ENCODE assay signal across 8 mouse cellular contexts in the genomic region with DNA sequence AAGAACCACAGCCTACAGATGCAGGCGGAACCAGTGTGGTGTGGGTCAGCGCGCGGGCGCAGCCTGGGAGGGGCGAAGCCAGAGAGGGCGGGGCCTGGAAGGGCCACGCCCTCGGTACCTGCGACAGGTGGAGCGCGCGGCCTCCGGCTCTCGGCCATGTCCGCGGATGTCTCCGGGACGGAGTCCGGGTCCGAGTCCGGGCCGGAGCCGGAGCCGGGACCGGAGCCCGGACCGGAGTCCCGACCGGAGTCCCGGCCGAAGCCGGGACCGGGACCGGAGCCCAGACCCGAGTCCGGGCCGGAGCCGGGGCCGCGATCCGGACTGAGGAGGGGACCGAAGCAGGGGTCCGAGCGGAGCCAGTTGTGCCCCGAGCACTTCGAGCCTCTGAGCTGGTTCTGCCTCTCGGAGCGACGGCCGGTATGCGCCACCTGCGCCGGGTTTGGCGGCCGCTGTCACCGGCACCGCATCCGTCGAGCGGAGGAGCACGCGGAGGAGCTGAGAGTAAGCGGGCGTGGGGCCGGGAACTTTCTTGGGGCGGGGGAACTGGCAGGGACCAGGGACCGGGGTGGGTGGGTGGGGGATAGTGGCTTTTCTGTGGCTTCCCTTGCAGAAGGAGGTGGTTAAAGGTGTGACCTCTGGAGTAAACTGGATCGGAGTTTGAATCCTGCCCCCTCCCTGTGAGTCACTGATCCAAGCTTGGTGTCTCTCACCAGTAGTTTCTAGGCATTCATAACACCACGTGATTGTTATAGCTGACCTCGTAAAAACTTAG. TPM values are rescaled to one million over a fixed set of nuclear protein-coding genes. Genes with fewer than 3 reads are reported as not detected.
DNase-seq lines count a peak whose midpoint lies in the region; ATAC-seq and TF ChIP-seq lines count a peak whose summit lies in the region.

A gene (plus strand): TSS at position 117 of the 772 bp plus-strand sequence.

- 0 out of 2 replicates have a peak within 1 kb of the TSS, but pooled peaks have one; percentile 35 for H3K9ac ChIP-seq in hindbrain, embryonic 12.5 days
- peak within 1 kb of the TSS; percentile 25; the same call in 1 of the 2 replicates for H3K9ac ChIP-seq in limb, embryonic 13.5 days
- no peak within 1 kb of the TSS for H3K9ac ChIP-seq in midbrain, embryonic 12.5 days (replicated peaks)
- H3K9ac ChIP-seq in stomach, postnatal 0 days (ENCODE audit: low read length), result peak within 1 kb of the TSS; percentile 60

- H3K9me3 ChIP-seq in heart, embryonic 10.5 days, result no peaks in the 10 kb centered on the region
- no peaks in the 10 kb centered on the region for H3K9me3 ChIP-seq in embryonic facial prominence, embryonic 10.5 days
- H3K9me3 ChIP-seq in hindbrain, embryonic 12.5 days (replicated peaks), result no peaks in the 10 kb centered on the region
- no peaks in the 10 kb centered on the region for H3K9me3 ChIP-seq in limb, embryonic 13.5 days
- no peaks in the 10 kb centered on the region for H3K9me3 ChIP-seq in midbrain, embryonic 12.5 days
- no peaks in the 10 kb centered on the region for H3K9me3 ChIP-seq in stomach, postnatal 0 days (ENCODE audit: control insufficient read depth, low read length)

- no peaks in the 10 kb centered on the region for H3K36me3 ChIP-seq in heart, embryonic 10.5 days
- no peaks in the 10 kb centered on the region for H3K36me3 ChIP-seq in embryonic facial prominence, embryonic 10.5 days (replicated peaks)
- H3K36me3 ChIP-seq in hindbrain, embryonic 12.5 days, result no peaks in the 10 kb centered on the region
- no peaks in the 10 kb centered on the region for H3K36me3 ChIP-seq in limb, embryonic 13.5 days
- H3K36me3 ChIP-seq in midbrain, embryonic 12.5 days, result no peaks in the 10 kb centered on the region
- H3K36me3 ChIP-seq in stomach, postnatal 0 days (ENCODE audit: control insufficient read depth, insufficient read depth, low read length), result no peaks in the 10 kb centered on the region

- TF ChIP-seq EP300 in stomach, postnatal 0 days (optimal IDR thresholded peaks at IDR 0.05), result no peak

- H3K27ac ChIP-seq in heart, embryonic 10.5 days, result 0 out of 2 replicates have a peak within 1 kb of the TSS, but pooled peaks have one; percentile 18
- no peak within 1 kb of the TSS for H3K27ac ChIP-seq in embryonic facial prominence, embryonic 10.5 days (replicated peaks)
- no peak within 1 kb of the TSS for H3K27ac ChIP-seq in hindbrain, embryonic 12.5 days
- no peak within 1 kb of the TSS for H3K27ac ChIP-seq in limb, embryonic 13.5 days
- no peak within 1 kb of the TSS for H3K27ac ChIP-seq in midbrain, embryonic 12.5 days (replicated peaks)
- peak within 1 kb of the TSS; percentile 85 for H3K27ac ChIP-seq in stomach, postnatal 0 days (replicated peaks)

- peaks cover 39% of the 10 kb centered on the region for H3K27me3 ChIP-seq in heart, embryonic 10.5 days (ENCODE audit: insufficient read depth, poor library complexity, severe bottlenecking)
- H3K27me3 ChIP-seq in embryonic facial prominence, embryonic 10.5 days (replicated peaks; ENCODE audit: low read depth, poor library complexity, severe bottlenecking), result peaks cover 58% of the 10 kb centered on the region
- H3K27me3 ChIP-seq in hindbrain, embryonic 12.5 days, result peaks cover 43% of the 10 kb centered on the region
- peaks cover 55% of the 10 kb centered on the region for H3K27me3 ChIP-seq in limb, embryonic 13.5 days
- peaks cover 40% of the 10 kb centered on the region for H3K27me3 ChIP-seq in midbrain, embryonic 12.5 days
- H3K27me3 ChIP-seq in stomach, postnatal 0 days (ENCODE audit: control insufficient read depth, insufficient read depth, low read length), result no peaks in the 10 kb centered on the region

- peaks cover 6% of the 10 kb centered on the region for H3K4me1 ChIP-seq in heart, embryonic 10.5 days
- H3K4me1 ChIP-seq in embryonic facial prominence, embryonic 10.5 days, result peaks cover 9% of the 10 kb centered on the region
- peaks cover 6% of the 10 kb centered on the region for H3K4me1 ChIP-seq in hindbrain, embryonic 12.5 days
- H3K4me1 ChIP-seq in limb, embryonic 13.5 days, result peaks cover 12% of the 10 kb centered on the region
- H3K4me1 ChIP-seq in midbrain, embryonic 12.5 days, result peaks cover 7% of the 10 kb centered on the region
- peaks cover 3% of the 10 kb centered on the region; the same call in 1 of the 2 replicates for H3K4me1 ChIP-seq in stomach, postnatal 0 days (replicated peaks; ENCODE audit: control insufficient read depth, insufficient read depth)

- H3K4me2 ChIP-seq in hindbrain, embryonic 12.5 days (replicated peaks), result peak within 1 kb of the TSS; percentile 83
- peak within 1 kb of the TSS; percentile 85 for H3K4me2 ChIP-seq in limb, embryonic 13.5 days (replicated peaks)
- H3K4me2 ChIP-seq in midbrain, embryonic 12.5 days (replicated peaks), result peak within 1 kb of the TSS; percentile 73
- peak within 1 kb of the TSS; percentile 87 for H3K4me2 ChIP-seq in stomach, postnatal 0 days (replicated peaks; ENCODE audit: low read depth)

- H3K4me3 ChIP-seq in heart, embryonic 10.5 days, result peak within 1 kb of the TSS; percentile 68
- peak within 1 kb of the TSS; percentile 61 for H3K4me3 ChIP-seq in embryonic facial prominence, embryonic 10.5 days
- H3K4me3 ChIP-seq in hindbrain, embryonic 12.5 days, result peak within 1 kb of the TSS; percentile 44
- peak within 1 kb of the TSS; percentile 52 for H3K4me3 ChIP-seq in limb, embryonic 13.5 days
- peak within 1 kb of the TSS; percentile 43 for H3K4me3 ChIP-seq in midbrain, embryonic 12.5 days
- peak within 1 kb of the TSS; percentile 48 for H3K4me3 ChIP-seq in stomach, postnatal 0 days (ENCODE audit: low read depth, low read length)

- TF ChIP-seq CTCF in stomach, postnatal 0 days (IDR thresholded peaks at IDR 0.05; ENCODE audit: low read depth), result no peak

- peak; percentile 52 for ATAC-seq in hindbrain, embryonic 12.5 days (ENCODE audit: low FRiP score)
- ATAC-seq in limb, embryonic 13.5 days (ENCODE audit: low FRiP score, low read depth), result peak; percentile 49; the same call in 1 of the 2 replicates
- ATAC-seq in midbrain, embryonic 12.5 days (ENCODE audit: low FRiP score, low read depth), result peak; percentile 72
- ATAC-seq in stomach, postnatal 0 days (ENCODE audit: low FRiP score, low TSS enrichment), result peak; percentile 95

- 2% methylated on average over 71 of the region's 71 CpGs for WGBS in heart, embryonic 10.5 days
- WGBS in embryonic facial prominence, embryonic 10.5 days, result 2% methylated on average over 71 of the region's 71 CpGs
- WGBS in hindbrain, embryonic 12.5 days, result 3% methylated on average over 65 of the region's 71 CpGs
- 2% methylated on average over 71 of the region's 71 CpGs for WGBS in limb, embryonic 13.5 days
- 3% methylated on average over 57 of the region's 71 CpGs for WGBS in midbrain, embryonic 12.5 days
- WGBS in stomach, postnatal 0 days, result 1% methylated on average over 71 of the region's 71 CpGs

- DNase-seq in heart, embryonic 10.5 days (ENCODE audit: low spot score), result no peak
- no peak for DNase-seq in heart, adult 8-10 months (ENCODE audit: low spot score)
- peak; percentile 66 for DNase-seq in embryonic facial prominence, embryonic 10.5 days (ENCODE audit: low spot score)
- peak; percentile 90 for DNase-seq in stomach, postnatal 0 days (ENCODE audit: low spot score)
- no peak for DNase-seq in layer of hippocampus, postnatal 10 days (ENCODE audit: low spot score in 2 of 2)

RNA-seq across cellular contexts. Expression of the gene that starts here (rescaled TPM):
- 0.46 and 2.0 TPM in 2 replicates for polyA plus RNA-seq in heart, embryonic 10.5 days (2016; fragmentation: Nextera tagmentation; extraction: Ambion mirVana)
- total RNA-seq in heart, adult 8-10 months (2022), result under 1 TPM in 2 of 4 experiments, not detected in 2; 0.16 to 0.23 TPM
- 1.8 and 2.6 TPM in 2 replicates for polyA plus RNA-seq in embryonic facial prominence, embryonic 10.5 days (2016; fragmentation: Nextera tagmentation; extraction: Ambion mirVana)
- polyA plus RNA-seq in hindbrain, embryonic 12.5 days (2016; fragmentation: Nextera tagmentation; extraction: Ambion mirVana), result 1.2 and 1.7 TPM in 2 replicates
- polyA plus RNA-seq in limb, embryonic 13.5 days (2015; fragmentation: Nextera tagmentation; extraction: Ambion mirVana), result 2.9 and 3.2 TPM in 2 replicates
- 0.82 and 0.88 TPM in 2 replicates for polyA plus RNA-seq in midbrain, embryonic 12.5 days (2016; fragmentation: Nextera tagmentation; extraction: Ambion mirVana)
- polyA plus RNA-seq in stomach, postnatal 0 days (2015; fragmentation: Nextera tagmentation; extraction: Ambion mirVana), result 32.5 and 38.1 TPM in 2 replicates
- 1 to 10 TPM in 1 of 2 experiments, under 1 TPM in 1; 0.62 to 1.1 TPM for total RNA-seq in layer of hippocampus, postnatal 10 days (2021)

Comparison
In these comparisons a context has a peak if more than half of its experiments do, and no peak if none do; other contexts are left out.
1. Peak in ATAC-seq, H3K4me3 ChIP-seq and H3K4me2 ChIP-seq in midbrain, embryonic 12.5 days; RNA of the gene not detected or under 1 TPM.
2. DNase-seq: peak in embryonic facial prominence, embryonic 10.5 days (single experiment) and stomach, postnatal 0 days (single experiment); none in heart, embryonic 10.5 days (single experiment), heart, adult 8-10 months (single experiment) and layer of hippocampus, postnatal 10 days (0 of 2).
3. H3K27ac ChIP-seq: peak in heart, embryonic 10.5 days (single experiment) and stomach, postnatal 0 days (single experiment); none in embryonic facial prominence, embryonic 10.5 days (single experiment), hindbrain, embryonic 12.5 days (single experiment), limb, embryonic 13.5 days (single experiment) and midbrain, embryonic 12.5 days (single experiment).
4. Peak in every context shown above with its lines, with median percentiles within 50 percentile points of each other: H3K4me3 ChIP-seq, ATAC-seq and H3K4me2 ChIP-seq.